Mouse (Mus musculus): Measurements from ENCODE around the gene Naa25.

GRCm38 (mm10) chr5:121393402-121393801 is 4.3 kb upstream of the Naa25 start:
- no peak for TF ChIP-seq POLR2A (IDR thresholded peaks at IDR 0.05; ENCODE audit: control insufficient read depth, extremely low read depth, insufficient read depth, low read length, poor library complexity)
- no peak for TF ChIP-seq CTCF (IDR thresholded peaks at IDR 0.05; ENCODE audit: borderline replicate concordance, control insufficient read depth, extremely low read depth, insufficient read depth, low read length, poor library complexity)
